Mouse (Mus musculus) lung, postnatal 0 days (tissue): Measurements from ENCODE around the gene Clec4d.

Experiments
- CTCF ChIP-seq: IDR thresholded peaks from 2 replicates; pipeline ENCODE4 v1.5.1; 2016; ENCODE audit warnings: antibody characterized with exemption, mild to moderate bottlenecking
- EP300 ChIP-seq: IDR thresholded peaks from 2 replicates; pipeline ENCODE4 v1.6.1; 2016; ENCODE audit warnings: antibody characterized with exemption, mild to moderate bottlenecking, control low read depth

DNA sequence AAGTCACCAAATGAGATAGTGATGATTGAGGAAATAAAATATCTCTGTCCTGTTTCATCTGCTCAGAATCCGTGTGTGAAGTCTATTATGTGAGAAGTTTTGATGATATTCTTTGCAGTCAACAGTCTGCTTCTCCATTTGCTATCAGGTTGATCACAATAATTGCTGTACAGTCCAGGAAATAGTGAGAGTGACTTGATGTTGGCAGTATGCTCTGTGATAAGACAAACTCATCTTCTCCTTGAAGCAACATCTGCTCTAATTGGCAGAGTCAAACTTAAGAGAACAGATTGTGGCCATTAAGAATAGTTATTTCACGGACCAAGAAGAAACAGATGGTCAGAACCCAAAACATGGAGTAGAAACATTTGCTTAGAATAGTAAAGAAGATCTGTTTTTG, 30.8 kb upstream of the Clec4d start:
- no peak for TF ChIP-seq CTCF
- no peak for TF ChIP-seq EP300
